Mouse (Mus musculus) kidney, adult 2 months (tissue): ENCODE data around the gene Ephb4. TPM values are rescaled to one million over a fixed set of nuclear protein-coding genes. Genes with fewer than 3 reads are reported as not detected.
A peak's percentile ranks its signal among the peaks of the same experiment; 100 is the strongest.

Experiments used
- DNase-seq: peaks from one replicate; pipeline ENCODE4 v3.0.0; 2021
- H3K27ac ChIP-seq: fragments of 200-500 bp; 2 replicates; pipeline ENCODE4 v1.5.1; 2012; ENCODE audit warnings: low read depth, low read length, control low read depth, inconsistent platforms; ENCODE audit not compliant: insufficient read depth
- H3K27me3 ChIP-seq: fragments of 200-500 bp; replicated peaks from 2 replicates; pipeline ENCODE4 v1.6.1; 2012; ENCODE audit warnings: mild to moderate bottlenecking, moderate library complexity, low read length, inconsistent platforms; ENCODE audit not compliant: control insufficient read depth, insufficient read depth
- H3K36me3 ChIP-seq: fragments of 200-500 bp; 2 replicates; pipeline ENCODE4 v1.6.1; 2012; ENCODE audit warnings: mild to moderate bottlenecking, moderate library complexity, low read length, inconsistent platforms; ENCODE audit not compliant: control insufficient read depth, insufficient read depth
- H3K4me1 ChIP-seq: fragments of 200-500 bp; 2 replicates; pipeline ENCODE4 v1.6.1; 2011; ENCODE audit warnings: low read length; ENCODE audit not compliant: control insufficient read depth, insufficient read depth
- H3K4me3 ChIP-seq: fragments of 200-500 bp; 2 replicates; pipeline ENCODE4 v1.5.1; 2011; ENCODE audit warnings: mild to moderate bottlenecking, low read depth, low read length, control low read depth; ENCODE audit not compliant: insufficient read depth
- CTCF ChIP-seq: fragments of 200-500 bp; conservative IDR thresholded peaks from 2 replicates; pipeline ENCODE4 v1.5.1; 2011; ENCODE audit warnings: low read depth, mild to moderate bottlenecking, control low read depth, low read length, moderate library complexity, mixed read lengths; ENCODE audit not compliant: insufficient read depth, insufficient read length
- POLR2A ChIP-seq: fragments of 200-500 bp; IDR thresholded peaks from one replicate; pipeline ENCODE4 v1.6.1; 2011; ENCODE audit warnings: low read depth, low read length, control low read depth
- WGBS: fragments of 180-500 bp; shearing (Covaris S2); methylation state at CpG from one replicate; pipeline ENCODE4 v1.1.7; 2018; 5-methylcytosine and 5-hydroxymethylcytosine counted together
- polyA plus RNA-seq: library from polyadenylated mRNA; depleted of rRNA; stranded (reverse); fragments of >200 nt; gene quantifications from 2 replicates; pipeline ENCODE4 v1.2.3, GENCODE M21; 2012

Gene Ephb4
- polyA plus RNA-seq, 1 experiment = 49.1 TPM

DNA sequence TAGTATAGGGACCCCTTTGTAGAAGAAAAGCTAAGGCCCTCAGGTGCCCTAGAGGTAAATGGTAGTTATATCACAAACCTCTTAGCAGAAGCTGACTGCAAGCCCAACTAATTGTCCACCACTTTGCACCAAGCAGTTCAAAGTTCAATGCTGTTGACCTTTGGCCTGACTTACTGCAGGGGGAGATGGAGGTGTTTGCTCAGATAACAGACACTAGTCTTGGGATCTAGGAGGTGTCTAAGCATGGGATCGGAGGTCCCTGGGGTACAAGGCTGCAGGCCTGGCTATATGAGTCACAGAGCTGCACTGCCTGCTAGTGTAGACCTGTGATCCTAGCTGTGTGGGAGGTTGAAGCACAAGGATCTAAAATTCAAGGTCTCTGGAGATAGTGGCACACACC lies 31.3 kb upstream of the Ephb4 start:
- DNase-seq = peak; percentile 83
- TF ChIP-seq CTCF (no peak), POLR2A (no peak)
- Histone ChIP-seq H3K4me1 (peaks cover 3% of the 10 kb centered on the region; the same call in 1 of the 2 replicates), H3K27me3 (no peaks in the 10 kb centered on the region), H3K4me3 (no peak overlapping the region), H3K36me3 (no peaks in the 10 kb centered on the region), H3K27ac (peak overlapping the region; percentile 48; the same call in 1 of the 2 replicates)
- 60% methylated on average over 1 of the region's 1 CpGs for WGBS

GRCm38 (mm10) chr5:137320996-137321395 lies 28.9 kb upstream of the Ephb4 start:
- Histone ChIP-seq H3K27ac (no peak overlapping the region), H3K4me3 (no peak overlapping the region), H3K36me3 (no peaks in the 10 kb centered on the region), H3K27me3 (no peaks in the 10 kb centered on the region), H3K4me1 (no peaks in the 10 kb centered on the region; the same call in 1 of the 2 replicates)
- DNase-seq = no peak
- WGBS = 94% methylated on average over 3 of the region's 3 CpGs
- TF ChIP-seq POLR2A (no peak), CTCF (no peak)

- no peak for TF ChIP-seq POLR2A
- no peak for TF ChIP-seq CTCF
- 85% methylated on average over 7 of the region's 7 CpGs for WGBS
- Histone ChIP-seq H3K27ac (no peak overlapping the region), H3K36me3 (no peaks in the 10 kb centered on the region; the same call in 1 of the 2 replicates), H3K27me3 (no peaks in the 10 kb centered on the region), H3K4me3 (no peak overlapping the region), H3K4me1 (no peaks in the 10 kb centered on the region; the same call in 1 of the 2 replicates)
- no peak for DNase-seq
Measured at GRCm38 (mm10) chr5:137330910-137331309, 19.0 kb upstream of the Ephb4 start.

DNA sequence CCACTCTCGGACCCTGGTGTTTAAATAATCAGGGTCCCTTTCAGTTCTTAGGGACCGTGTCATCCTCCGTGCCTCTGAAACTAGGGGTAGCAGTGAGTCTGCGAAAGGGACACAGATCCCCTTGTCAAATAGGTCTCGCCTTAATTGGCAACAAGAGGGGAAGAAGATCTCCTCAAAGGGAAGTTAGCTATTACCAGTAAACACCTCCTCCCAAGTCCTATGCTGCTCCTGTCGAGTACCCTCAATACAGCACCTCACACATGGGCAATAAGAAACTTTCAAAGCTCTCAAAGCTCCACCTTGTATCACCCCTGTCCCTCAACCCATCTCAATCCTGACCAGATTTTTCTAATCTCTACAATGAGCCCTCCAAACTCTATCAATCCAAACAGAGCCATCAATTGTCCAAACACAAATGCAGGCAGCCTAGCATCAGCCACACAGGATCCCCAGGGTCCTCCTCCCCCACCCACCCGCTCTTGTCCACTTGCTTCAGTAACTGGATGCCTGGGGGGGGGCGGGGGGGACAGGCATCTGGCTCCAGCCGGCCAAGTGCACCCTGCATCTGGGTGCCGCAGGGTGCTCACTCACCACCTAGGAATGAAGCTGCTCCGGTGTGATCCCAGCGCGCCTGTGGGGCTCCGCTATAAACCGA lies 16.9 kb upstream of the Ephb4 start:
- WGBS = 17% methylated on average over 15 of the region's 15 CpGs
- TF ChIP-seq CTCF = no peak
- TF ChIP-seq POLR2A = no peak
- no peak for DNase-seq
- peak overlapping the region; percentile 87 for H3K4me3 ChIP-seq
- H3K27ac ChIP-seq = no peak overlapping the region
- H3K27me3 ChIP-seq = no peaks in the 10 kb centered on the region
- H3K4me1 ChIP-seq = peaks cover 7% of the 10 kb centered on the region; the same call in 1 of the 2 replicates
- H3K36me3 ChIP-seq = no peaks in the 10 kb centered on the region

- Histone ChIP-seq H3K27me3 (no peaks in the 10 kb centered on the region), H3K27ac (no peak within 1 kb of the TSS; the same call in 1 of the 2 replicates), H3K4me3 (peak within 1 kb of the TSS; percentile 87), H3K4me1 (peaks cover 7% of the 10 kb centered on the region; the same call in 1 of the 2 replicates), H3K36me3 (no peaks in the 10 kb centered on the region)
- WGBS = under 1% methylated on average over 44 of the region's 44 CpGs
- TF ChIP-seq POLR2A = peak; percentile 36
- TF ChIP-seq CTCF = peak; percentile 86
- peak; percentile 97 for DNase-seq
Measured at GRCm38 (mm10) chr5:137333512-137334174, 16.3 kb upstream of the Ephb4 start, which contains the start of gene Slc12a9. Slc12a9 (minus strand) TSS chr5:137333597.

GRCm38 (mm10) chr5:137334317-137334716 lies 15.6 kb upstream of the Ephb4 start:
- Histone ChIP-seq H3K4me3 (no peak overlapping the region), H3K36me3 (no peaks in the 10 kb centered on the region), H3K27me3 (no peaks in the 10 kb centered on the region), H3K4me1 (peaks cover 7% of the 10 kb centered on the region; the same call in 1 of the 2 replicates), H3K27ac (no peak overlapping the region)
- WGBS = 49% methylated on average over 10 of the region's 10 CpGs
- TF ChIP-seq POLR2A = no peak
- no peak for DNase-seq

DNA sequence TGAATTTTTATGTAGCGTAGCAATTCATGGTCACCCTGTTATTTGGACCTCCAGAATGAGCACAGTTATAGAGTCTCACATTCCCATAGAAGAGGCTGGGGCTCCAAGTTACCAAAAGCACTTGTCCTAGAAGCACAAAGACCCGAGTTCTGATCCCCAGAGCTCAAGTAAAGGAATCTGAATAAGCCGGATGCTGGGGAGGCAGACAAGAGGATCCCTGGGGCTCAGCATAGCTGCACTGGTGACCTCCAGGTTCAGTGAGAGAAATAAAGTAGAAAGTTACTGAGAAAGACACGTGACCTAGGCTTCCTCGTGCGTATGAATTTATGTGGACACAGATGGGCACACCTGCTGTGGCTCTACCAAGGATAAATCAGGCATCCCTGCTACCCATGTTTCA lies 14.8 kb upstream of the Ephb4 start:
- peaks cover 10% of the 10 kb centered on the region; the same call in 1 of the 2 replicates for H3K4me1 ChIP-seq
- TF ChIP-seq POLR2A (no peak), CTCF (no peak)
- no peaks in the 10 kb centered on the region for H3K36me3 ChIP-seq
- no peaks in the 10 kb centered on the region for H3K27me3 ChIP-seq
- H3K4me3 ChIP-seq = no peak overlapping the region
- 76% methylated on average over 6 of the region's 6 CpGs for WGBS
- no peak for DNase-seq
- H3K27ac ChIP-seq = no peak overlapping the region
